Mouse (Mus musculus) embryonic fibroblast, embryonic 13.5 days (primary cell): ENCODE results near the gene Shd. TPM values are rescaled to one million over a fixed set of nuclear protein-coding genes. Genes with fewer than 3 reads are reported as not detected.

Experiments
- H3K27ac ChIP-seq: 2 replicates; pipeline ENCODE4 v1.5.1; 2012; ENCODE audit warnings: low read length, control low read depth, inconsistent platforms; ENCODE audit not compliant: insufficient read depth
- H3K4me1 ChIP-seq: 2 replicates; pipeline ENCODE4 v1.6.1; 2011; ENCODE audit warnings: low read length; ENCODE audit not compliant: control insufficient read depth, insufficient read depth
- H3K4me3 ChIP-seq: 2 replicates; pipeline ENCODE4 v1.5.1; 2011; ENCODE audit warnings: mild to moderate bottlenecking, control low read depth, low read length; ENCODE audit not compliant: insufficient read depth
- CTCF ChIP-seq: IDR thresholded peaks from 2 replicates; pipeline ENCODE4 v1.5.1; 2011; ENCODE audit warnings: mild to moderate bottlenecking, control low read depth, low read length, moderate library complexity, borderline replicate concordance; ENCODE audit not compliant: insufficient read depth
- POLR2A ChIP-seq: IDR thresholded peaks from 2 replicates; pipeline ENCODE4 v1.6.1; 2011; ENCODE audit warnings: low read depth, mild to moderate bottlenecking, control low read depth, low read length, moderate library complexity
- polyA plus RNA-seq: library from polyadenylated mRNA; stranded (reverse); fragments of >200 nt; gene quantifications from 2 replicates; pipeline ENCODE4 v1.2.4, GENCODE M21; 2011; ENCODE audit warnings: low read depth; ENCODE audit not compliant: missing spikeins, insufficient read length

The Shd gene
- polyA plus RNA-seq, 1 experiment = 0.39 TPM

DNA sequence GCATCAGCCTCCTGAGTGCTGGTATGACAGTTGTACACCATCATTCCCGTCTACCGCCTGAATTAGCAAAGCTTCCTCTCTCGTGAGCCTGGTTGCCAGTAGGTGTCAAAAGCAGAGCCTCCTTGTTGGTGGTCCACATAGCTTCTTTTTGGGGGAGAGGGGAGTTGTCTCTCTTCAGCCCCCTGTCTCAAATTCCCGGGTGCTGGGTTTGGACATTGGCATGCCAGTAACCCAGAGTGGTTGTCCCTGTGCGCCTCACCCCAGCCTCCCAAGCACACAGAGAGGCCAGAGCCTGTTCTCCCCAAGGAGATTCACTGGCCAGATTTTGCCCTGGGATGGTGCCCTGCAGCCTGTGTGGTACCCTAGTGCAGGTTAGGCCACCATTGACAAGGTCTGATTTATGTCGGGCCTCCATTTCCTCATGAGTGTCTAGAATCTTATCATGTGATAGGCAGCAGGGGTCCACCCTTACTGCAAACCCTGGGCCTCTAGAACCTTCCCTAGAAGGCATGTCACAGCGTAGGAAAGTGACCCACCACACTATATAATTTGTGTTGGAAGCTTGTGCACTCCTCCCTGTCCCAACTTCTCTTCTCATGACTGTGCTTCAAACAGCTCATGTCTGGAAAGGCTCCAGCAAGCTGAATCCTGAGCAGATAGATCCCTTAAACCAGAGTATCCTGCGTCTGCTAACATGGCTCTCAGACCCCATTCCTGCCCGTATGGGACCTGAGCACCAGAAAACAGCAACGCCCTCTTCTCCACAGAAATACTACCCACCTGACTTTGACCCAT, 10.1 kb upstream of the Shd start:
- Histone ChIP-seq H3K27ac (no peak overlapping the region; the same call in 1 of the 2 replicates), H3K4me1 (peaks cover 5% of the 10 kb centered on the region; the same call in 1 of the 2 replicates), H3K4me3 (peak overlapping the region; percentile 44)
- TF ChIP-seq POLR2A = no peak
- no peak for TF ChIP-seq CTCF

DNA sequence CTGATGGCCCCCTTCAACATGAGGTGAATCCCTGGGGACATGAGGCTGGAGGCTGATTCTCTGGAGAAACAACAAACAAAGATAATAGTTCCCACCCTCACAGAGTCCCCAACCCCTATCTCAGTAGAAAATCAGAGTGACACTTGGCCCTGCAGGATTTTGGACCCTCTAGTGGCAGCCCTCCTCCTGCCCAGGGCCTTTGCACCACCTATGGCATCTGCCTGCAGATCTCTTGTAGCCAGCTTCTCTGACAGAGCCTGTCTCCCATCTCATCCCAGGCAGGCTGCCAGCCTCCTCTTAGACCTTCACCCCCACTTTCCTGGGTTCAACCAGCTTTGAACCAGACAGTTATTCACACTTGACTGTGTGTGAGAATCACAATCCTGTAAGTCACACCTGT, 9.5 kb upstream of the Shd start:
- peaks cover 5% of the 10 kb centered on the region; the same call in 1 of the 2 replicates for H3K4me1 ChIP-seq
- TF ChIP-seq CTCF = no peak
- no peak for TF ChIP-seq POLR2A
- H3K27ac ChIP-seq = no peak overlapping the region
- H3K4me3 ChIP-seq = no peak overlapping the region

DNA sequence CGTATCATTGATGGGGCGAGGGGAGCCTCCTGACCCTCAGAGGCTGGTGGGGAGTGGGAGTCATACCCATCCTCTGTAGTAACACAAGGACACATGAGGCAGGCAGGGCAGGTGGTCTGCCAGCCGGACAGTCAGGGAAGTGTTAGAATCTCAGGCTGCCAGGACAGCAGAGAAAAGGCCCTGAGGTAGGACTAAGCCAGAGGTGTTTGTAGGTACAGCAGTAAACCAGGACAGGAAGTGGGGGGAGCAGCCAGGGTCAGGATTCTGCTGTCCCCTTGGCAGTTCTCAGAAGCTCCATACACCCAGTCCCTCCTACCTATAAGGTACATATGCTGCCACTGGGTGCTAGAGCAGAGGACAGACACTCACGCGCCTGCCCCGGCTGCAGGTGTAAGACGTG, 8.6 kb upstream of the Shd start:
- peaks cover 5% of the 10 kb centered on the region; the same call in 1 of the 2 replicates for H3K4me1 ChIP-seq
- no peak overlapping the region for H3K4me3 ChIP-seq
- H3K27ac ChIP-seq = no peak overlapping the region
- TF ChIP-seq CTCF = no peak

DNA sequence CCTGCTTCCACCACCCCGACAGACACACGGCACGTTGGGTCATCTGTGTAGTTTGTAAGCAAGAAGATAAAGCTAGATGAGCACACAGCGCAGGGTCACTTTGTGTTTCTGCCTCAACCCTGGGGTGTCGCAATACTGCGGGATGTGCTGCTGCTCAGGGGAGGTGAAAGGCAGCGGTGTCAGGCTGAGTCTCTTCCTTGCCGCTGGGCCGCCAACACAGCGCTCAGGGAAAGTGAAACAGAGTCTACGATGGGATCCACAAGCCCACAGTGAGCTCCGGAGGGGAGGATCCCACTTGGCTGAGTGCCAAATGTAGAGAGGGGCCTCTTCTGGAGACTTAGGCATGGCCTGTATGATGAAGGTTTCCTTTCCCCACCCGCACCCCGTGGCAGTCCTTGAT, 7.1 kb upstream of the Shd start:
- no peak overlapping the region for H3K27ac ChIP-seq
- TF ChIP-seq CTCF (no peak), POLR2A (no peak)
- H3K4me3 ChIP-seq = no peak overlapping the region
- H3K4me1 ChIP-seq = peaks cover 5% of the 10 kb centered on the region; the same call in 1 of the 2 replicates

DNA sequence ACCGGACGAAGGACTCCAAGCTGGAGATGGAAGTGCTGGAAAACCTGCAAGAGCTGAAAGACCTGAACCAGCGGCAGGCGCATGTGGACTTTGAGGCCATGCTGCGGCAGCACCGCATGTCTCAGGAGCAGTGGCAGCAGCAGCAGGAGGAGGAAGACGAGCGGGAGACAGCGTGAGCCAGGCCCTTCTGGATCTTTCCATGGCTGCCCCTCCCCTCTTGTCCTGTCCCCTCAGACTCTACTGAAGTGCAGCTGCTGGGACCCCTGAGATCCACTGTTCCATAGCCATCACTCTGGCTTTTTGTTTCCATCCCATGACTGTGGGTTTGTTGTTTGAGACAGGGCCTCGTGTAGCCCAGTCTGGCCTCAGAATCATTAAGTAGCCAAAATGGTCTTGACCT, 5.8 kb upstream of the Shd start:
- TF ChIP-seq CTCF (no peak), POLR2A (no peak)
- Histone ChIP-seq H3K4me1 (peaks cover 5% of the 10 kb centered on the region; the same call in 1 of the 2 replicates), H3K4me3 (no peak overlapping the region), H3K27ac (no peak overlapping the region)

DNA sequence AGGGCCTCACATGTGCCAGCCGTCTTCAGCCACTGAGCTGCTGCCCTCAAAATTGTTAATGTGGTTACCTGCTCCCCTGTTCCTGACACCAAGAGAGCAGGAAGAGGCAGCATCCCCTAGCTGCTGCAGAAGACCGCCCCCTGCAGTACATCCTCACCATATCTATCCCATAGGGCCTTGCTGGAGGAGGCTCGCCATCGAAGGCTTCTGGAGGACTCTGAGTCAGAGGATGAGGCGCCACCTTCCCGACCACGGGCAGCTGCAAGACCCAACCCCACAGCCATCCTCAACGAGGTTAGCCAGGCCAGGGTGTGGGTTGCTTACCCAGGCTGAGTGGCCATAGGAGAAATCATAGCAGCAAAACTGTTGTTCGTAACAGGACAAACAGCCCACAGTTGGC, 5.3 kb upstream of the Shd start:
- no peak overlapping the region for H3K27ac ChIP-seq
- 0 out of 2 replicates have a peak, but pooled peaks cover 2% of the 10 kb centered on the region for H3K4me1 ChIP-seq
- no peak for TF ChIP-seq CTCF
- no peak for TF ChIP-seq POLR2A
- no peak overlapping the region for H3K4me3 ChIP-seq

DNA sequence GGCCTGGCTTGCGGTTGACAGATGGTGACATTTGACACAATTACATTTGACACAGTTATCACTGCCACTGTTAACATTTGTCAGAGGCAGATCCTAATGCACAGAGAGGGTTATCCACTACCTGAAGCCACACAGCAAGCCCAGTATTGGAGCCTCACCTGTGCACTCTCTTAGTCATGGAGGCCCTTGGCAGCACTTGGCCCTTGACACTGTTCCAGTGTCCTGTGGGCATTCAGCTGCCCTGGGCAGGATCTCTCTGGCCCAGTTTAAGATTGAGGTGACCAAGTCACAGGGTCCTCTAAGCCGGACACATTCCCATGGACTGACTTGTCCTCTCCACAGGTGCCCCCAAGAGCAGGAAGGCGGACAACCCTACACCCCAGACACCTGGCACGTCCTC, 3.1 kb upstream of the Shd start:
- Histone ChIP-seq H3K27ac (no peak overlapping the region), H3K4me3 (no peak overlapping the region), H3K4me1 (no peaks in the 10 kb centered on the region)
- TF ChIP-seq POLR2A (no peak), CTCF (no peak)

DNA sequence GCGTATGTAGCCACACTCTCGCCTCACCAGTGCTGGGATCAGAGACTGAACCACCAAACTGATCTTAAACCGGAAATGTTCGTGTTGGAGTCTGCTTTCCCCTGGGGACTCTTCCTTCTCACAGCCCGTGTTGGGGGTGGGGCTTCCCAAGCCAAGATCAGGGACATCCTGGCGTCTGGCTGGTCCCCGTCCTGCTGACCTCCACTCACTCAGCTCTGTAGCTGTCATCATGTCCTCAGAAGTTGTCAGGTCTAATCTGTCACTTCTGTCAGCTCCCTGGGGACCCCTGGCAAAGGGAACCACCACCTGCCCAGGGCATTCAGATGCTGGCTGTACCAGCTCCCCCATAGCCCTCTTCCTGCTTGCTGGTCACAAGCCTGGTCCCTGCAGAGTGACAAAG, 2.1 kb upstream of the Shd start:
- no peak overlapping the region for H3K27ac ChIP-seq
- TF ChIP-seq POLR2A (no peak), CTCF (no peak)
- no peak overlapping the region for H3K4me3 ChIP-seq
- H3K4me1 ChIP-seq = no peaks in the 10 kb centered on the region

DNA sequence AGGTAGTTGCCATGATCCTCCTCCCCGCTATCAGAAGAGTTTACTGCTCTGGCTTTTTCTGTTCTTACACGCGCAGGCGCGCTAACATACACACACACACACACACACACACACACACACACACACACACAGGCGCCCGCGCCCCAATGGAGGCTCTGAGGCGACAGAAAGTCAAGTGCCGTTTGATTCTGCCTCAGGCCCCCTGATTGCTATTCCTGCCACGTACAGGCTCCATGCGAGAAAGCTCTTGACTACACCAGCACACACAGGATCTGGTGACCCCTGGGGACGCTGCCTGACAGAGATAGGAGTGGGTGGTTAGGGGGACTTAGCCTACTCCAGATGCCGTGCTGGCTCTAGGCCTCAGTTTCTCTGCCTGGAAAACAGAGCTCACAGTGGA, 707 bp upstream of the Shd start:
- TF ChIP-seq CTCF = no peak
- TF ChIP-seq POLR2A = no peak
- Histone ChIP-seq H3K4me3 (no peak overlapping the region), H3K27ac (no peak overlapping the region), H3K4me1 (no peaks in the 10 kb centered on the region)

DNA sequence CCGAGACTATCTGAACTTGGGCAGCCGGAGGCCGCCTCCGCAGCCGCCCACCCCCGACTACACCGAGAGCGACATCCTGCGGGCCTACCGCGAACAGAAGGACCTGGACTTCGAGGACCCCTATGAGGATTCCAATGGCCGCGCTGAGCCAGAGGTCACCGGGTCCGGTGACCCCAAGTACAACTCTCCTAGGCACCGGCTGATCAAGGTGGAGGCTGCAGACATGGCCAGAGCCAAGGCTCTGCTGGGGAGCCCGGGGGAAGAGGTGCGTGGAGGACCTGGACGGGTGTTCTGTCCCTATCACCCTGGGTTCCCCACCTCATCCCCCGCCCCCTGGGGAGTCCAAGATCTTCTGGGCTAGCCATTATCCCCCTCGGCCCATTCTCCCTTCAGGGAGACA, 1.2 kb downstream of the Shd start:
- H3K27ac ChIP-seq = no peak overlapping the region
- TF ChIP-seq POLR2A (no peak), CTCF (no peak)
- no peaks in the 10 kb centered on the region for H3K4me1 ChIP-seq
- H3K4me3 ChIP-seq = no peak overlapping the region
